Mouse (Mus musculus) embryo, embryonic 11 days (tissue): ENCODE measurements at regions not wholly inside any gene's neighbourhood (a gene's known extent, or its start where the extent isn't known, plus 50 kb on each side); places are given as distances from the start of the nearest gene placed in this dataset.

Experiments used
- DNase-seq: peaks from one replicate; pipeline ENCODE4 v3.0.0-alpha.2; 2015

GRCm38 (mm10) chr3:148424089-148424488, 566.3 kb downstream of the Adgrl2 start:
- no peak for DNase-seq

- DNase-seq, result no peak
Observed at GRCm38 (mm10) chr3:148423383-148423782, 567.0 kb downstream of the Adgrl2 start.

DNA sequence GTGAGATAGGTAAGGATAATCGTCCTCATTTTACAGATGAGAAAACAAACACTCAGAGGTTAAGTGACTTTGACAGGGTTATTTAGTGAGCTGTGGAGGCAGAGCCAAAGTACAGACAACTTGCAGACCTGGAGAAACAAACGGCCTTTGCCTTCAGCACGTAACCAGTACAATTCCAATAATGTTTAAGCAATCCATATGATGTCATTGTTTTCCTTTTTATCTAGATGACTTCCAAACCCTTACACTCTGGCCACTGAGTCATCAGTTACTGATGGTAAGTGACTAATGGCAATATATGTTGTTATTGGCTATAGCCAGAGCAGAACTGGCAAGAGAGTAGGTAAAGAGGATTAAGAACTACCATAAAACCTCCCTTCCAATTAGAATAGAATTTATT, 567.6 kb downstream of the Adgrl2 start:
- no peak for DNase-seq

DNA sequence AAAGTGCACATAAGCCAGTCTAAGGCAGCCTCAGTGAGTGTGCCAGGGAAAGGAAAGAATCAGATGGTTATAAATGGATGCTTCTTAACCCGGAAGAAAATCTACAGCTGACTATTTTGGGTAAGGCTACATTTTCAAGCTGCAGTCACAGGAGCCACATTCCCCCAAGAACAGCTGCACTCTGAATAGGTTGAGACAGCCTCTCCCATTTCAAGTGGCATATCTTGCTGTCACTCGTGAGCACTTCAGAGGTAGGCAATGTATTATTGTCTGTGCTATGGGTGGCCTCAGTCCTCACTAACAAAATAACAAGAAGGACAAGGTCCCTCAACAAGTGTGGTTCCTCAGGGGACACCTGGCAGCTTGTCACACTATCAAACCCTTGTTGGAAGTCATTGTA, 568.1 kb downstream of the Adgrl2 start:
- no peak for DNase-seq

GRCm38 (mm10) chr3:148420303-148420702, 570.1 kb downstream of the Adgrl2 start:
- no peak for DNase-seq

GRCm38 (mm10) chr3:148419462-148420074, 570.8 kb downstream of the Adgrl2 start:
- DNase-seq, result no peak

GRCm38 (mm10) chr3:148418067-148418466, 572.3 kb downstream of the Adgrl2 start:
- DNase-seq, result no peak

- no peak for DNase-seq
Observed at GRCm38 (mm10) chr3:148415443-148415842, 574.9 kb downstream of the Adgrl2 start.

DNA sequence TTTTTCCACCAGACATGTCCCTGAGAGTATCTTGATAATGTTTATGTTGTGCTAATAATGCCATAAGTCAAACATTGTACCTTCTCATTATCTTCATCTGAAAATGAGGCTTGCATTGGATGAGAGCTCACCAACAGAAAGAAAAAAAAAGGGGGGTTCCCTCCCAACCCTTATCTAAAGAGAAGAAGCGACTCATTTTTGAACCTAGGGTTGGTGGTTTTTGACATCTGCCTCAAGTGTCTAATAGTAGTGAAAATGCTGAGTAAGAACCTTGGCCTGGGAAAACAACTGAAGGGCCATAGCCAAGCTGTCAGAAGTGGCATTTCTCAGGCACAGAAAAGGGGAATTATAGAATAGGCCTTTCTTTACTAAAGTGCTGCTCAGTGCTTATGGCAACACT, 577.3 kb downstream of the Adgrl2 start:
- DNase-seq, result no peak

DNA sequence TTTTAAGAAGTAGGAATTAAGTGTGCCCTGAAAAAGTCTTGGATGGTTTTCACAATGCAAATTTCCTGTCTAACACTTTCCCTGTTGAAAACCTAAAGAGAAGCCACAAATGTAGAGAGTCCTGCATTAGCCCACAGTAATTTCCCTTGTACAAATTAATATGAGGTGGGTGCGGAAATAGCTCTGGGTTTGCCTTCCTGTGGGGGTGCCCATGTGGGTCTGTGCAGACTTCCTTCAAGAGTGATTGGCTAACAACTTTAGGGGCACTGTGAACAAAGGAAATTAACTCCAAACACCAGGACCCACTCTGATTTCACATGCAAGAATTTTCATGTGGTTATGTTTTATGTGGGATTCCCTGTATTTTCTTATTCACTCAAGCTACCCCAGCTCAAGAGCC, 578.2 kb downstream of the Adgrl2 start:
- DNase-seq, result no peak

- peak; percentile 66 for DNase-seq
Observed at GRCm38 (mm10) chr3:148398349-148398748, 592.0 kb downstream of the Adgrl2 start.

- DNase-seq, result no peak
Observed at GRCm38 (mm10) chr3:148387550-148387949, 602.8 kb downstream of the Adgrl2 start.

GRCm38 (mm10) chr3:148385712-148386111, 604.6 kb downstream of the Adgrl2 start:
- DNase-seq, result no peak

- no peak for DNase-seq
Observed at GRCm38 (mm10) chr3:148381057-148381456, 609.3 kb downstream of the Adgrl2 start.

DNA sequence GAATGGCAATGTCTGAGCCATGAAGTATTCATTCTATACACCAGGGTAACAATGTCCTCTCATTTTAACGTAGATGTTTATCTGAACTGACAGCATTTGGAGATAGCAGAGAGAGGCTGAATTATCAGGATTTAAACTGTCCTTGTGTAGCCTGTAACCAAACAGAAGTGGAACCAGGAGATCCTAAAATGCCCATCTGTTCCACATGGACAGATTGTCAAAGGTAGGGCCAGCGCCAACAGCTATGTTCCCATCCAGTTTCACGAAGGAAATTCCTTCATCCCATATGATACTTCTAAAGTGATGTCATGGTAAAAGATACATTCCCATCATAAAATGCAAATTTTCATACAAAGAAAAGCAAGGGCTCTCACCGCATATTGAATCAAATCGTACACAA, 627.0 kb downstream of the Adgrl2 start:
- DNase-seq, result no peak

GRCm38 (mm10) chr3:148362453-148362864, 627.9 kb downstream of the Adgrl2 start:
- DNase-seq, result peak; percentile 9

GRCm38 (mm10) chr3:148343633-148344361, 646.6 kb downstream of the Adgrl2 start:
- peak; percentile 70 for DNase-seq

GRCm38 (mm10) chr3:148343256-148343632, 647.1 kb downstream of the Adgrl2 start:
- peak; percentile 79 for DNase-seq

DNA sequence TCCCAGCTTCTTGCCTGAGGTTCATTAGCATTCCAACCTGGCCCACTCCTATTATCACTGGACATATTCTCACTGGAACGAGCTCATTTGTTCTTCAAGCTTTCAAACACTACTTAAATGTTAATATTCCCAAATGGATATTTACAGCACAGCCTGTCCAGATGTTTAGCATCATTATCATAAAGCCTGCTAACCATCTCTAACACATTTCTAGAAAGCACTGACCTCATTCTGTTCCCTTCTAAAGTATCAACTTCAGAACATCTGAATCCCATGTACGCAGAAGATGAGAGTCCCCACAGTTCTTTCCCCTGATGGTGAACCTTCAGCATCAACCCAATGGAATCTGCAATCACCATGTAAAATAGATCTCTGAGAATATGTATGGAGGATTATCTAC, 651.1 kb downstream of the Adgrl2 start:
- DNase-seq, result no peak

DNA sequence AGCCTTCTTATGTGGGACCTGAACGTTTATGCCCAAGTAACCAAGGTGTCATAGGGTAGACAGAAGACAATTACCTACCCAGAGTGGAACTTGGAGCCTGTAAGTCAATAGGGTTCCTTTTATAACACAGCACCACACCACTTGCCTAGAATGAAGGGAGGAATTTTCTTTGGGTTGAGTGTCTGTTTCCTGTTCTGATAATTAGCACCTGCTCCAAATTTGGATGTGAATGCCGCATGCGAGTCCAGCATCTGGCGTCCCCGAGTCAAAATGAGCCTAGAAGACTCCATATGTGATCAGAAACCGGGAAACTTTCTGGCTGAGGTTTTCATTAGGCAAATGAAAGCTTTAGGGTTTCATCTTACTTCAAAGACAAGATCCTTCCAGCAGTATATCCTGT, 653.7 kb downstream of the Adgrl2 start:
- DNase-seq, result peak; percentile 58

DNA sequence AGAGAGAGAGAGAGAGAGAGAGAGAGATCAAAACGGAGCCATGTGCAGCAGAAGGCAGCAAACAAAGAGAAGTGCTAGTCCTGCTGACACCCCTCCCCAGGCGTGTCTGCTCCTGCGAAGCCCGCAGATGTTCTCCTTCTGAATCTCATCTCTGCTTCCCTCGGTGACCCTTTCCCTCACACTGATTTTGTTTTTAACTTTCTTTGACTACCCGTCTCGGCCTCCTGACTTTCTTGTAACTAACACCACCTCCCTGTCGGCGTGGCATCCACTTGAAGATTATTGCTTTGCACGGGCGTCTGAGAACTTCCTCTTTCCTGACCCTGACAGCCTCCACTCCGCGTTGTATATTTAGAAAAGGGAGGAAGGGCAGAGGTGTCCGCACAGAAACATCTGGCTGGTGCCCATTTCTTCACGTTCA, 654.3 kb downstream of the Adgrl2 start:
- peak; percentile 66 for DNase-seq

- peak; percentile 42 for DNase-seq
Observed at GRCm38 (mm10) chr3:148335654-148336053, 654.7 kb downstream of the Adgrl2 start.

DNA sequence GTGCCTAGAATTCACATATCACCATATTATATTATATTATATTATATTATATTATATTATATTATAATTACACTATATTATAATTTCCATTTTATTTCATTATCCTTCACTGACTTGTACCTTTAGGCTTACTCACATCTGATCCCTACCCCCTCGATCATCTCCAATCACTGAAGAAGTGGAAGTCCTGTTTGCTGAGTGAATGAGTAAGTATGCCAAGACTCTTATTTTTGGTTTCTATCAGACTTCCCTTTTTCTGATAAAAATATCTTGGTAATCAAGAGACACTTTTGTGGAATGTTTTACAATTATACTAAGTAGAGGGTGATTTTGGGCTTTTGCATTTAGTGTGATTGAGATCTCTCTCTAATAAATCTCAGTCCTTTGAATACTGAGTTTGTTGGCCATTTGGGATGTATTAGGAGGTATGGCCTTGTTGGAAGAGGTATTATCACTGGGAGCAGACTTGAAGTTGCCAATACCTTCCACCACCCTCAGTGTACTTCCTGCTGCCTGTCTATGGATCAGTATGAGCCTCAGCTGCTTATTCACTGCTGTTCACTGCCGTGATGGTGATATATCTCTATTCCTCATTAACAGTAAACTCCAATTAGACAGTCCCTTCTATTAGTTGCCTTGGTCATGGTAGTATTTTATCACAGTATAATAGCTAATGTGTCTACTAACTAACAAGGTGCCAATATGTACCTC, 665.3 kb downstream of the Adgrl2 start:
- no peak for DNase-seq

GRCm38 (mm10) chr3:148321894-148322293, 668.5 kb downstream of the Adgrl2 start:
- DNase-seq, result no peak
